Mouse (Mus musculus) heart, adult 2 months (tissue): ENCODE results near the gene Hint1.

ENCODE experiments used
- CTCF ChIP-seq: fragments of 200-600 bp; IDR thresholded peaks from 2 replicates; pipeline ENCODE4 v1.8.1; 2022; ENCODE audit warnings: antibody characterized with exemption, mild to moderate bottlenecking, moderate library complexity
- POLR2A ChIP-seq: fragments of 200-500 bp; IDR thresholded peaks from 2 replicates; pipeline ENCODE4 v1.6.1; 2011; ENCODE audit warnings: mild to moderate bottlenecking, low read depth, low read length, control low read depth; ENCODE audit not compliant: insufficient read depth

DNA sequence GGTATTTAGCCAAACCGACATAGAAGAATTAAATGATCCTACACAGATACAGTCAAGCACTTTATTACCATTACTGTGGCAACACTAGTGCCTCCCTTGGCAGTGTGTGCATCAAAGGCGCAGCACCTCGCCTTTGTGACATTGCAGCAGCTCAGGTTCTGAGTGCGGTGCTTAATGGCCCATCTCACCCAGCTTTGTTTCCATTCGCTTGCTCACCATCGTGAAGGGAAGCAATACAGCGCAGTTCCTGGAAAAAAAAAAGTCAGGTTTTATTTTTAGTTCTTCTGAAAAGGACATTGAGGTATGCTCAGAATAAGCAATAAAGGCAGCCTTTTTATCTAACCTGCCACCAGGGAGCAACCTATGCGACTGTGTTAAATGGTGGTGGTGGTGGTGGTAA is 39.4 kb upstream of the Hint1 start:
- TF ChIP-seq POLR2A (no peak), CTCF (no peak)
